Mouse (Mus musculus): Measurements from ENCODE around the gene Cnp.

DNA sequence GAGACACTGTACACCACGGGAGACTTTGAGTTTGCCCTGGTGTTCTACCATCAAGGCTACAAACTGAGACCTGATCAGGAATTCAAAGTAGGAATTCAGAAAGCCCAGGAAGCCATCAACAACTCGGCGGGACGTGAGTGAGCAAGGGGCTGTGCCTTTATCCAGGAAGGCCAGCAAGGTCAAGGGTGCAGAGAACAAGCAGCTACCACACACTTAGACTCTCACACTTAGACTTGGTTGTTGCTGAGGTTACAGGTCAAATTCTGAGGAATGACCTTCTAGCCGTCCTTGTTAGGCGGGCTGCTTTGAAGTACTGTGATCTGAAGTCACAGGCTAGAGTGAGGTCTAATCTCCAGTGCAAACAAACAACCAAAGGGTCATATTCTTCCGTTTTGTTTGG is 15.2 kb upstream of the Cnp start:
- TF ChIP-seq CTCF (IDR thresholded peaks at IDR 0.05; ENCODE audit: low read depth) (no peak), EP300 (IDR thresholded peaks at IDR 0.05; ENCODE audit: low read depth) (no peak)
